Mouse (Mus musculus) gastrocnemius, adult 8-10 months (tissue): ENCODE results near the gene Fgfr1op2. TPM values are rescaled to one million over a fixed set of nuclear protein-coding genes. Genes with fewer than 3 reads are reported as not detected.
"Not testable (repeated sequence)": the region's sequence is repeated elsewhere in the genome, so short reads cannot be mapped to it uniquely, and the experiment has no call there.

Experiments
- DNase-seq, 2 experiments: peaks; one replicate each; pipeline ENCODE4 v3.0.0; 2022; ENCODE audit warnings: low spot score in 2 of 2
- total RNA-seq, 4 experiments: library from RNA; stranded (reverse); gene quantifications; 2 replicates each; pipeline ENCODE4 v1.2.4; 2022

The Fgfr1op2 gene
- total RNA-seq: 10 to 100 TPM; 51.1 to 60.5 (median 55.3) TPM

- no peak for DNase-seq
Measured at GRCm38 (mm10) chr6:146576903-146577302, at the start of gene Fgfr1op2. Fgfr1op2 (plus strand) TSS chr6:146577203.

- DNase-seq: no peak
Measured at GRCm38 (mm10) chr6:146527537-146527936, 49.5 kb upstream of the Fgfr1op2 start.

- DNase-seq: no peak
Measured at GRCm38 (mm10) chr6:146530363-146530762, 46.6 kb upstream of the Fgfr1op2 start.

GRCm38 (mm10) chr6:146530769-146531168 is 46.2 kb upstream of the Fgfr1op2 start:
- no peak for DNase-seq

GRCm38 (mm10) chr6:146533146-146533545 is 43.9 kb upstream of the Fgfr1op2 start:
- DNase-seq: no peak

- no peak for DNase-seq
Measured at GRCm38 (mm10) chr6:146535501-146535900, 41.5 kb upstream of the Fgfr1op2 start.

- DNase-seq: no peak
Measured at GRCm38 (mm10) chr6:146537111-146537510, 39.9 kb upstream of the Fgfr1op2 start.

- DNase-seq: no peak
Measured at GRCm38 (mm10) chr6:146538071-146538470, 38.9 kb upstream of the Fgfr1op2 start.

- no peak for DNase-seq
Measured at GRCm38 (mm10) chr6:146538661-146539060, 38.3 kb upstream of the Fgfr1op2 start.

- no peak for DNase-seq
Measured at GRCm38 (mm10) chr6:146540386-146540785, 36.6 kb upstream of the Fgfr1op2 start.

GRCm38 (mm10) chr6:146544622-146545021 is 32.4 kb upstream of the Fgfr1op2 start:
- DNase-seq: no peak

GRCm38 (mm10) chr6:146545289-146545865 is 31.6 kb upstream of the Fgfr1op2 start:
- DNase-seq: no peak

- no peak for DNase-seq
Measured at GRCm38 (mm10) chr6:146550421-146550820, 26.6 kb upstream of the Fgfr1op2 start.

- no peak for DNase-seq
Measured at GRCm38 (mm10) chr6:146551326-146551725, 25.7 kb upstream of the Fgfr1op2 start.

GRCm38 (mm10) chr6:146562461-146562860 is 14.5 kb upstream of the Fgfr1op2 start:
- not testable (repeated sequence) for DNase-seq

- DNase-seq: no peak
Measured at GRCm38 (mm10) chr6:146572073-146572472, 4.9 kb upstream of the Fgfr1op2 start.

- peak; percentile 94 to 96 for DNase-seq
Measured at GRCm38 (mm10) chr6:146577310-146578109, 507 bp downstream of the Fgfr1op2 start, which contains the start of gene Ints13. Ints13 (minus strand) TSS chr6:146577835.

GRCm38 (mm10) chr6:146578111-146578531 is 1.1 kb downstream of the Fgfr1op2 start:
- DNase-seq: peak; percentile 46 to 62

GRCm38 (mm10) chr6:146578586-146578985 is 1.6 kb downstream of the Fgfr1op2 start:
- no peak for DNase-seq

- no peak for DNase-seq
Measured at GRCm38 (mm10) chr6:146580381-146580926, 3.5 kb downstream of the Fgfr1op2 start.

GRCm38 (mm10) chr6:146583366-146584046 is 6.5 kb downstream of the Fgfr1op2 start:
- DNase-seq: no peak

GRCm38 (mm10) chr6:146585134-146585533 is 8.1 kb downstream of the Fgfr1op2 start:
- no peak for DNase-seq
